Mouse (Mus musculus) midbrain, embryonic 13.5 days (tissue): ENCODE results near the gene Agl. TPM values are rescaled to one million over a fixed set of nuclear protein-coding genes. Genes with fewer than 3 reads are reported as not detected.

Experiments
- ATAC-seq: fragments of 200-750 bp; cut with Nextera tagmentation; 2 replicates; pipeline ENCODE4 v1.8.0; 2017; ENCODE audit warnings: mild to moderate bottlenecking, moderate TSS enrichment, moderate library complexity
- H3K27ac ChIP-seq: fragments of 300-500 bp; sonication (generic); 2 replicates; pipeline ENCODE4 v1.5.1; 2015; ENCODE audit warnings: inconsistent platforms, mild to moderate bottlenecking, moderate library complexity
- H3K27me3 ChIP-seq: fragments of 300-500 bp; sonication (generic); 2 replicates; pipeline ENCODE4 v1.6.1; 2015; ENCODE audit warnings: mild to moderate bottlenecking, inconsistent platforms
- H3K36me3 ChIP-seq: fragments of 300-500 bp; sonication (generic); 2 replicates; pipeline ENCODE4 v1.6.1; 2015; ENCODE audit warnings: mild to moderate bottlenecking, inconsistent platforms
- H3K4me1 ChIP-seq: fragments of 300-500 bp; sonication (generic); replicated peaks from 2 replicates; pipeline ENCODE4 v1.6.1; 2015; ENCODE audit warnings: inconsistent platforms
- H3K4me2 ChIP-seq: fragments of 300-500 bp; sonication (generic); replicated peaks from 2 replicates; pipeline ENCODE4 v1.6.1; 2015; ENCODE audit warnings: moderate library complexity, mild to moderate bottlenecking, inconsistent platforms
- H3K4me3 ChIP-seq: fragments of 300-500 bp; sonication (generic); replicated peaks from 2 replicates; pipeline ENCODE4 v1.5.1; 2015; ENCODE audit warnings: mild to moderate bottlenecking, inconsistent platforms
- H3K9ac ChIP-seq: fragments of 300-500 bp; sonication (generic); replicated peaks from 2 replicates; pipeline ENCODE4 v1.6.1; 2015; ENCODE audit warnings: mild to moderate bottlenecking, inconsistent platforms
- H3K9me3 ChIP-seq: fragments of 300-500 bp; sonication (generic); 2 replicates; pipeline ENCODE4 v1.6.1; 2016; ENCODE audit warnings: mild to moderate bottlenecking, inconsistent platforms
- WGBS: fragments of 180-500 bp; shearing (Covaris S2); methylation state at CpG from one replicate; pipeline ENCODE4 v1.1.7; 2015; 5-methylcytosine and 5-hydroxymethylcytosine counted together
- polyA plus RNA-seq: library from polyadenylated mRNA; unstranded; fragments of >200 nt; fragmentation: Nextera tagmentation; extraction: Ambion mirVana; gene quantifications from 2 replicates; pipeline ENCODE4 v1.2.1, GENCODE M21; 2015

The Agl gene
- polyA plus RNA-seq, 1 experiment from 2014 or later = 15.3 TPM

GRCm38 (mm10) chr3:116702647-116703272, 105.2 kb downstream of the Agl start:
- Histone ChIP-seq H3K27me3 (no peaks in the 10 kb centered on the region), H3K4me2 (no peak overlapping the region), H3K36me3 (peaks cover 5% of the 10 kb centered on the region; the same call in 1 of the 2 replicates), H3K9ac (no peak overlapping the region), H3K9me3 (no peaks in the 10 kb centered on the region), H3K4me1 (no peaks in the 10 kb centered on the region), H3K4me3 (no peak overlapping the region), H3K27ac (no peak overlapping the region)
- ATAC-seq = no peak
- 85% methylated on average over 1 of the region's 1 CpGs for WGBS

GRCm38 (mm10) chr3:116701601-116702000, 106.4 kb downstream of the Agl start:
- H3K9ac ChIP-seq = no peak overlapping the region
- no peaks in the 10 kb centered on the region for H3K9me3 ChIP-seq
- no peaks in the 10 kb centered on the region for H3K4me1 ChIP-seq
- no peak overlapping the region for H3K4me2 ChIP-seq
- peaks cover 5% of the 10 kb centered on the region; the same call in 1 of the 2 replicates for H3K36me3 ChIP-seq
- no peak overlapping the region for H3K4me3 ChIP-seq
- H3K27ac ChIP-seq = no peak overlapping the region
- WGBS = 91% methylated on average over 4 of the region's 4 CpGs
- ATAC-seq = no peak
- no peaks in the 10 kb centered on the region for H3K27me3 ChIP-seq

GRCm38 (mm10) chr3:116698786-116699185, 109.2 kb downstream of the Agl start:
- 82% methylated on average over 2 of the region's 2 CpGs for WGBS

GRCm38 (mm10) chr3:116695666-116695985, 112.3 kb downstream of the Agl start:
- no peak overlapping the region for H3K4me2 ChIP-seq
- no peaks in the 10 kb centered on the region for H3K4me1 ChIP-seq
- H3K9me3 ChIP-seq = no peaks in the 10 kb centered on the region
- no peak overlapping the region for H3K9ac ChIP-seq
- 95% methylated on average over 2 of the region's 2 CpGs for WGBS
- no peak for ATAC-seq
- H3K27me3 ChIP-seq = no peaks in the 10 kb centered on the region
- H3K4me3 ChIP-seq = no peak overlapping the region
- H3K27ac ChIP-seq = no peak overlapping the region
- no peaks in the 10 kb centered on the region for H3K36me3 ChIP-seq

More at GRCm38 (mm10) chr3:116698786-116699185, 109.2 kb downstream of the Agl start:
- Histone ChIP-seq H3K4me3 (no peak overlapping the region), H3K4me1 (no peaks in the 10 kb centered on the region), H3K9ac (no peak overlapping the region), H3K4me2 (no peak overlapping the region), H3K36me3 (no peaks in the 10 kb centered on the region), H3K27me3 (no peaks in the 10 kb centered on the region), H3K9me3 (no peaks in the 10 kb centered on the region), H3K27ac (no peak overlapping the region)
- no peak for ATAC-seq

GRCm38 (mm10) chr3:116694955-116695665, 112.9 kb downstream of the Agl start:
- H3K27ac ChIP-seq = no peak overlapping the region
- H3K9ac ChIP-seq = no peak overlapping the region
- no peaks in the 10 kb centered on the region for H3K27me3 ChIP-seq
- H3K4me2 ChIP-seq = no peak overlapping the region
- WGBS = 91% methylated on average over 8 of the region's 8 CpGs
- H3K9me3 ChIP-seq = no peaks in the 10 kb centered on the region
- no peak overlapping the region for H3K4me3 ChIP-seq
- no peaks in the 10 kb centered on the region for H3K4me1 ChIP-seq
- H3K36me3 ChIP-seq = no peaks in the 10 kb centered on the region
- no peak for ATAC-seq

- 87% methylated on average over 3 of the region's 3 CpGs for WGBS
- no peak overlapping the region for H3K27ac ChIP-seq
- no peak overlapping the region for H3K9ac ChIP-seq
- no peak overlapping the region for H3K4me2 ChIP-seq
- no peaks in the 10 kb centered on the region for H3K9me3 ChIP-seq
- no peak overlapping the region for H3K4me3 ChIP-seq
- H3K27me3 ChIP-seq = no peaks in the 10 kb centered on the region
- ATAC-seq = no peak
- H3K36me3 ChIP-seq = no peaks in the 10 kb centered on the region
- H3K4me1 ChIP-seq = no peaks in the 10 kb centered on the region
These were observed 113.7 kb downstream of the Agl start for GRCm38 (mm10) chr3:116694312-116694711.

Other genes with a start within 250 kb of the Agl start
- 0.51 and 0.71 TPM in 2 replicates for gene Lrrc39, start 245.2 kb downstream of the Agl start, polyA plus RNA-seq
- gene Sass6, start 213.2 kb downstream of the Agl start, polyA plus RNA-seq = 23.5 and 25.1 TPM in 2 replicates
- gene Trmt13, start 193.6 kb downstream of the Agl start, polyA plus RNA-seq = 28.5 and 33.6 TPM in 2 replicates
- 65.4 and 67.9 TPM in 2 replicates for gene Mfsd14a, start 145.5 kb downstream of the Agl start, polyA plus RNA-seq
- not detected in 2 replicates for gene Gm43191, start 126.9 kb downstream of the Agl start, polyA plus RNA-seq
- 6.3 and 7.2 TPM in 2 replicates for gene Slc35a3, start 95.3 kb downstream of the Agl start, polyA plus RNA-seq
- 2.6 and 3.6 TPM in 2 replicates for gene Frrs1, start 51.3 kb upstream of the Agl start, polyA plus RNA-seq
- gene 4930455H04Rik, start 160.1 kb upstream of the Agl start, polyA plus RNA-seq = not detected in 2 replicates
- gene Palmd, start 160.8 kb upstream of the Agl start, polyA plus RNA-seq = 7.7 and 8.9 TPM in 2 replicates